Mouse (Mus musculus) heart, adult 2 months (tissue): Measurements from ENCODE around the gene Ugt1a6a.

Experiments
- CTCF ChIP-seq: fragments of 200-600 bp; IDR thresholded peaks from 2 replicates; pipeline ENCODE4 v1.8.1; 2022; ENCODE audit warnings: antibody characterized with exemption, mild to moderate bottlenecking, moderate library complexity
- EP300 ChIP-seq: fragments of 200-500 bp; IDR thresholded peaks from 2 replicates; pipeline ENCODE4 v1.6.1; 2011; ENCODE audit warnings: low read depth, low read length, control low read depth; ENCODE audit not compliant: insufficient read depth
- POLR2A ChIP-seq: fragments of 200-500 bp; IDR thresholded peaks from 2 replicates; pipeline ENCODE4 v1.6.1; 2011; ENCODE audit warnings: mild to moderate bottlenecking, low read depth, low read length, control low read depth; ENCODE audit not compliant: insufficient read depth

DNA sequence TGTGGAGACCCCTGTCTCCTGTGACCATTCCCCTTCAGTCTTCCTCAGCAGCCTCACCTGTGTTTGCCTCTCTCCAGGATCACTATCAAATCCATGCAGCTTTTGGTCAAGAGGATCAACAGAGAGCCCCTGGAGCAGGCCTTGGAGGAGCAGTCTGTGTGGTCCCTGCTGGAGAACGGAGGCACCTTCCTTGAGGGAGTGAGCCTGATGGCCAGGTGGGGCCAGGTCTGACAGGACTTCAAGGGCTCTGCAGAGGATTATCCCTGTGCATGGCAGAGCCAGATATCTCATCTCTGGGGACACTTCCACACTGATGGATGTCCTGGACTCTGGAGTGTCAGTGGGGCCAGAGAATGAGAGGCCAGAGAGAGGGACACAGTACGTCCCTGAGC lies 120.9 kb downstream of the Ugt1a6a start:
- TF ChIP-seq EP300, result no peak
- TF ChIP-seq POLR2A, result no peak
- TF ChIP-seq CTCF, result no peak
